Mouse (Mus musculus): ENCODE results near the gene Gm45711.

Gm45711 gene

GRCm38 (mm10) chr8:104239418-104239861 lies 70.4 kb downstream of the Gm45711 start:
- WGBS = 81% methylated on average over 10 of the region's 10 CpGs

GRCm38 (mm10) chr8:104234573-104234972 lies 75.3 kb downstream of the Gm45711 start:
- 61% methylated on average over 6 of the region's 6 CpGs for WGBS

- WGBS = 90% methylated on average over 5 of the region's 5 CpGs
Measured at GRCm38 (mm10) chr8:104232919-104233318, 77.0 kb downstream of the Gm45711 start.

GRCm38 (mm10) chr8:104232039-104232438 lies 77.8 kb downstream of the Gm45711 start:
- 97% methylated on average over 4 of the region's 4 CpGs for WGBS
